Mouse (Mus musculus): ENCODE data around the gene Leprot.

Gene Leprot

GRCm38 (mm10) chr4:101664160-101664750 lies 16.7 kb downstream of the Leprot start:
- DNase-seq (ENCODE audit: low spot score in 2 of 2), result peak; percentile 25 to 31

GRCm38 (mm10) chr4:101664766-101665165 lies 17.2 kb downstream of the Leprot start:
- no peak for DNase-seq (ENCODE audit: low spot score in 2 of 2)

GRCm38 (mm10) chr4:101669161-101669560 lies 21.6 kb downstream of the Leprot start:
- DNase-seq (ENCODE audit: low spot score in 2 of 2), result no peak

- DNase-seq (ENCODE audit: low spot score in 2 of 2), result no peak
These were observed 22.3 kb downstream of the Leprot start for GRCm38 (mm10) chr4:101669811-101670210.

GRCm38 (mm10) chr4:101674790-101675189 lies 27.3 kb downstream of the Leprot start:
- no peak for DNase-seq (ENCODE audit: low spot score in 2 of 2)

GRCm38 (mm10) chr4:101675726-101676125 lies 28.2 kb downstream of the Leprot start:
- DNase-seq (ENCODE audit: low spot score in 2 of 2), result no peak

GRCm38 (mm10) chr4:101682620-101683019 lies 35.1 kb downstream of the Leprot start:
- DNase-seq (ENCODE audit: low spot score in 2 of 2), result no peak

GRCm38 (mm10) chr4:101683086-101683485 lies 35.6 kb downstream of the Leprot start:
- no peak for DNase-seq (ENCODE audit: low spot score in 2 of 2)

- no peak for DNase-seq (ENCODE audit: low spot score in 2 of 2)
These were observed 37.3 kb downstream of the Leprot start for GRCm38 (mm10) chr4:101684821-101685220.

- no peak for DNase-seq (ENCODE audit: low spot score in 2 of 2)
These were observed 38.8 kb downstream of the Leprot start for GRCm38 (mm10) chr4:101686227-101686810.

- no peak for DNase-seq (ENCODE audit: low spot score in 2 of 2)
These were observed 41.7 kb downstream of the Leprot start for GRCm38 (mm10) chr4:101689241-101689640.

GRCm38 (mm10) chr4:101689645-101690044 lies 42.1 kb downstream of the Leprot start:
- no peak for DNase-seq (ENCODE audit: low spot score in 2 of 2)

GRCm38 (mm10) chr4:101692892-101693291 lies 45.4 kb downstream of the Leprot start:
- DNase-seq (ENCODE audit: low spot score in 2 of 2), result no peak

GRCm38 (mm10) chr4:101694529-101694928 lies 47.0 kb downstream of the Leprot start:
- no peak for DNase-seq (ENCODE audit: low spot score in 2 of 2)

- no peak for DNase-seq (ENCODE audit: low spot score in 2 of 2)
These were observed 49.7 kb downstream of the Leprot start for GRCm38 (mm10) chr4:101697236-101697635.

- DNase-seq (ENCODE audit: low spot score in 2 of 2), result no peak
These were observed 51.9 kb downstream of the Leprot start for GRCm38 (mm10) chr4:101699423-101699822.

- DNase-seq (ENCODE audit: low spot score in 2 of 2), result no peak
These were observed 53.5 kb downstream of the Leprot start for GRCm38 (mm10) chr4:101700892-101701640.

GRCm38 (mm10) chr4:101705325-101705724 lies 57.8 kb downstream of the Leprot start:
- no peak for DNase-seq (ENCODE audit: low spot score in 2 of 2)

GRCm38 (mm10) chr4:101707234-101707633 lies 59.7 kb downstream of the Leprot start:
- no peak for DNase-seq (ENCODE audit: low spot score in 2 of 2)

GRCm38 (mm10) chr4:101707953-101708352 lies 60.4 kb downstream of the Leprot start:
- DNase-seq (ENCODE audit: low spot score in 2 of 2), result no peak

Data from frontal cortex, postnatal 25 days (tissue).